Mouse (Mus musculus) gastrocnemius, adult 2 months (tissue): ENCODE measurements around the gene Rps28. TPM values are rescaled to one million over a fixed set of nuclear protein-coding genes. Genes with fewer than 3 reads are reported as not detected.

Experiments
- DNase-seq: peaks from one replicate; pipeline ENCODE4 v3.0.0; 2022
- H3K27ac ChIP-seq: fragments of 200-600 bp; 2 replicates; pipeline ENCODE4 v1.8.1; 2022; ENCODE audit warnings: mild to moderate bottlenecking
- H3K4me3 ChIP-seq: fragments of 200-600 bp; 2 replicates; pipeline ENCODE4 v1.8.1; 2022; ENCODE audit warnings: mild to moderate bottlenecking, moderate library complexity
- CTCF ChIP-seq: fragments of 200-600 bp; IDR thresholded peaks from 2 replicates; pipeline ENCODE4 v1.8.1; 2022; ENCODE audit warnings: antibody characterized with exemption, mild to moderate bottlenecking, moderate library complexity
- intact Hi-C: fragments of 180-260 bp; cut with DNase I; formaldehyde crosslinking; loops from one replicate; pipeline ENCODE4 v1.15.1; 2025
- total RNA-seq, 2 experiments: library from RNA; stranded (reverse); gene quantifications; 2 replicates each; pipeline ENCODE4 v1.2.3; 2021

The Rps28 gene
- total RNA-seq, 2 experiments from 2014 or later: 541 to 640 TPM

DNA sequence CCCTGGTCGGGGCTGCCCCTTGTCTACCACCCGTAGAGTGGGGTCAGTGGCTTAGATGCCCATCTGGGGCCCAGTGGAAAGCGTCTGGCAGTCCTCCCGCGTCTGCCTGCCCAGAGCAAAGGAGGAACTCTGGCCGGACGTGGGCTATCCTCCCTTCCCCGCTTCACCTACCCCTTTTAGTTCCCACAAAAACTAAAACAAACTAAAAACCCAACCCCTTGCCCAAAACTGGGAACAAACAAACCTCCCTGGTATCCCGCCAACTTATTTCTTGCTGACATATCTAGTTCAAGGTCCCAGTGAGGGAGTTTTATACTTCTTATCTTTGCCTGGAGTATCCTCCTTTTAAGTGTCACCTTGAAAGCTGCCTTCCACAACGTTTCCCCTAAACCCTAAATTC is 16.2 kb downstream of the Rps28 start:
- intact Hi-C loops: no loop called here
- no peak for TF ChIP-seq CTCF
- Histone ChIP-seq H3K27ac (no peak overlapping the region), H3K4me3 (no peak overlapping the region)
- DNase-seq: no peak

DNA sequence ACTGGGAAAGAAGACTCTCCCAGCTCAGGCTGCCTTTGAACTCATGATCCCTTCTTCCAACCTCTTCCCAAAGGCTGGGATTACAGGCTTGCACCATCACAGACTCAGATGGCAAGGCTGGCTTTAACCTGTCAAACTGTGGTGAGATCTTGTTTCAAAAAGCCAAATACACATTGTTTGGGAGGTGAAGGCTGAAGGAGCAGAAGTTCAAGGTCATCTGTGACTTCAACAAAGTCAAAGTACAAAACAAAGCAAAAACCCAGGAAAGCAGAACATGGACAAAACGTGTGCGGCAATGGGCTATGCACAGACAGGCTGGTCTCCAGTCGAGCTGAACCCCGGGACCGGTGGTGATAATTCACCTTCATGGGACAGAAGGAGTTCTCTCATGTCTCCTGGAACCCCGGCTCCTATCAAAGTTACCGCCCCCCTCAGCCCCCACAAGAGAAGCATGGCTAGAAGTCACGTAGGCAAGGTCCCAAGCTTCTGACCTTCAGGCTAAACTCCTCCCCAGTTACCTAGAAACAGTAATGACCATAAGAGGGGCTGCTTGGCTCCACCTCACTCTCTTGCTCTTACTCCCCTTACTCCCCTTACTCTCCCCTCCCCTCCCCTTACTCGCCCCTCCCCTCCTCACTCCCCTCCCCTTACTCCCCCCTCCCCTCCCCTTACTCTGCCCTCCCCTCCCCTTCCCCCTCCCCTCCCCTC is 17.0 kb downstream of the Rps28 start:
- Histone ChIP-seq H3K27ac (no peak overlapping the region), H3K4me3 (no peak overlapping the region)
- intact Hi-C loops: no loop called here
- TF ChIP-seq CTCF: no peak
- no peak for DNase-seq

DNA sequence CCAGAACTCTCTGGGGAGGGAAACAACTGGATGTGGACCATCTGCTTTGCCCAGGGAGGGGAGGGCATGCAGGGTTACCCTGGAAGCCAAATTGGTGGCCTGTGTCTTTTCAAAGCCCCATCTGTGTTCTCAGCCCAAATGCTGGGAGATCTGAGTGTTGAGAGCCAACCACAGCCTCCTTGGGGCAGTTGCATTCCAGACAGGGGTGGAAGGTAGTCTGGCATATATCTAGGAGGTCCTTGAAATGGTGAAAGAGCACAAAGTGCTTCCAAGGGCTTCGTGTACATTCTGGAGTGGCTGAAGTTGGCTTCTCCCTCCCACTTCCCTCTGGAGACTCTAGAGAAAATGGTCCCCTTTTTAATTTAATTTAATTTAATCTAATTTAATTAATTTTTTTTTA is 19.6 kb downstream of the Rps28 start:
- H3K4me3 ChIP-seq: no peak overlapping the region
- no peak for DNase-seq
- TF ChIP-seq CTCF: no peak
- H3K27ac ChIP-seq: no peak overlapping the region
- intact Hi-C loops: loop anchor here (5.0 kb wide), 1 partner anchor 77 kb away; no protein-coding TSS in a partner anchor

DNA sequence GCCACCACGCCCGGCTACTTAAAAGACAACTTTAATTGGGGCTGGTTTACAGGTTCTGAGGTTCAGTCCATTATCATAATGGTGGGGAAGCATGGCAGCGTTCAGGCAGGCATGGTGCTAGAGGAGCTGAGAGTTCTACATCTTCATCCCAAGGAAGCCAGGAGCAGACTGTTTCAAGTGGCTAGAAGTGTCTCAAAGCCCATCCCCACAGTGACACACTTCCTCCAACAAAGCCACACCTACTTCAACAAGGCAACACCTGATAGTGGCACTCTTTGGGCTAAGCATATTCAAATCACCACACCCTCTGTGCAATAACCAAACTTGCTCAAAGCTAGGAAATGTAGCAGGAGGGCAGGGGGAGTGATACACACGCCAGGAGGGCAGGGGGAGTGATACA is 20.2 kb downstream of the Rps28 start:
- no peak for TF ChIP-seq CTCF
- intact Hi-C loops: loop anchor here (5.0 kb wide), 1 partner anchor 77 kb away; no protein-coding TSS in a partner anchor
- Histone ChIP-seq H3K4me3 (no peak overlapping the region), H3K27ac (no peak overlapping the region)
- DNase-seq: no peak

DNA sequence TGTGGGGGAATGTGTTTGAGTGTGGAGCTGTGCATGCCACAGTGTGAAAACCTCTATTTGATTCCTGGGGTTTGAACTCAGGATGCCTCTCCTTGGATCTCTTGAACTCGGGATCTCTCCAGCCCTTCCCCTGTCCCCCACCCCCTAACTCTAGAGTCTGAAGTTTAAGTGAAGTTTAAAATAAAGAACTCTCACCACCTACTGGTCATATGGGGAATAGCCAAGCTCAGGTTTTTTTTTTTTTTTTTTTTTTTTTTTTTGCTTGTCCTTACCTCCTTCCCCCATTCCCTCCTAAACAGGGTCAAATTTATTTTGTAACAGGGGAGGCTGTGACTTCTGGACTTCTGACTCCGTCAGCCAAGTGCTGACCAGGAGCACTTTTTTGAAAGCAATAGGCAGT is 22.1 kb downstream of the Rps28 start:
- peak; percentile 60 for TF ChIP-seq CTCF
- intact Hi-C loops: loop anchor here (1.0 to 5.0 kb wide), 2 partner anchors 56 to 75 kb away; no protein-coding TSS in a partner anchor
- Histone ChIP-seq H3K27ac (no peak overlapping the region), H3K4me3 (no peak overlapping the region)
- DNase-seq: no peak

DNA sequence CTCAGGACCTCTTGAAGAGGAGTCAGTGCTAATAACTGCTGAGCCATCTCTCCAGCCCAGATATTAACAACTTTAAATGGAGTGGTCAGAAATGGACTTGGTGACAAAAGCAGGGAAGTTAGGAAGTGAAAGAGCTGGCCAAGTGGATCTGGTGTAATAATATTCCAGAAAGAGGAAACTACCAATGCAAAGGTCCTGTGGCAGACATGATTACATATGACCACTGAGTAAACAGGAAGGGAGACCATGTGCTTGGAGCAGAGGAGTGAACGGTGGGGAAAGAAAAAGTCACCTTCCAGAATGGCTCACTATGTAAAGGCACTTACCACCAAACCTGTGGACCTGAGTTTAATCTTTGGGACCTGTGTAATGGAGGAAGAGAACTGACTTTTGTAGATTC is 25.1 kb downstream of the Rps28 start:
- no peak for TF ChIP-seq CTCF
- no peak overlapping the region for H3K27ac ChIP-seq
- DNase-seq: no peak
- intact Hi-C loops: no loop called here
- no peak overlapping the region for H3K4me3 ChIP-seq

DNA sequence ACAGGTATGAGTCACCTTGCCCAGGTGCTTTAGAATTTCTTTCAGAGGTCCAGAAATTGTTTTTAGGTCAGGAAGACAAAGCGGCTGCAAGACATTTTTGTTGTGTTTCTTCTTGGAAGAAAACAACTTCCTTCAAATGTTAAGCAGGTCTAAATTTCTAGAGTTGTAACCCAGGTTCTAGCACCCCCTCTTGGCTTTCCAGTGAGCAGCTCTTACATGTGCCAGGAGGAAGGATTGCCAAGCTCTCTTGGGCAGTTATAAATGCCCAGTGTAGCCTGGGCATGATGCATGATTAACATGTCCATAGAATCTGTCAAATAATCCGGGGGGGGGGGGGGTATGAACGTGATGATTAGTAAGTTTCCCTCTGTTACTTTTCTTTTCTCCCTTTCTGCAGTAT is 26.1 kb downstream of the Rps28 start:
- no peak for DNase-seq
- Histone ChIP-seq H3K27ac (no peak overlapping the region), H3K4me3 (no peak overlapping the region)
- intact Hi-C loops: no loop called here
- TF ChIP-seq CTCF: peak; percentile 63

DNA sequence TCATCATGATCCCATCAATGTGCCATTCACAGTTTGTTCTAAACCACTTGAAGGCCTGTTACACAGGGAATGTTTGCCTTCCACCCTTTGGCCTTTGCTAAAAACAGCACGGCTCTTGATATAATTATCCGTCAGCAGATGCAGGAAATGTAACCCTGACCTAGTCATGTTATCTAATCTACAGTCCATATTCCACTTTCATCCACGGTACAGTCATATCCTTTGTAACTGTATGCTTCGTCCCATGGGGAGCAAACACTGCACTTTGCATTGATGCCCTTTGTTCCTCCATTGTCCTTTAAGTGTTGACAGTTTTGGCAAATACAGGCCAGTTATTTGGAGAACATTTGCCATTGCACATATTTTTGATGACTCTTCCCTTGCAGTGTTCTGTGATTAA is 35.6 kb downstream of the Rps28 start:
- TF ChIP-seq CTCF: no peak
- DNase-seq: no peak
- intact Hi-C loops: no loop called here
- Histone ChIP-seq H3K27ac (peak overlapping the region; percentile 77), H3K4me3 (no peak overlapping the region)

DNA sequence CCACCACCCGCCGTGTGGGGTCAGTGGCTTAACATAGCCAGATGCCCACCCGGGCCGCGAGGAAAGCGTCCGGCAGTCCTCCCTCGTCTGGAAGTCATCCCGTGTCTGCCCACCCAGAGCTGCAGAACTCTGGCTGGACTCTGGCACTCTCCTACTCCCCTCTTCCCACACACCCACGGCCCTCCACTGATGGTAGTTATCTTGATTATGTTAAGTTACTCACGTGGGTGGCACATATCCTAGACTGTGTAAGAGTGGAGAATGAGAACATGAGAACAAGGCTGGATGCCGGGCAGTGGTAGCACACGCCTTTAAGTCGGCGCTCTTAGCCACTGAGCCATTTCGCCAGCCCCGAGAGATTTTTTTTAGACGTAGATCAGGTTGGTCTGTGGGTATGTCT is 38.0 kb downstream of the Rps28 start:
- Histone ChIP-seq H3K4me3 (no peak overlapping the region), H3K27ac (no peak overlapping the region)
- DNase-seq: no peak
- intact Hi-C loops: no loop called here
- no peak for TF ChIP-seq CTCF

DNA sequence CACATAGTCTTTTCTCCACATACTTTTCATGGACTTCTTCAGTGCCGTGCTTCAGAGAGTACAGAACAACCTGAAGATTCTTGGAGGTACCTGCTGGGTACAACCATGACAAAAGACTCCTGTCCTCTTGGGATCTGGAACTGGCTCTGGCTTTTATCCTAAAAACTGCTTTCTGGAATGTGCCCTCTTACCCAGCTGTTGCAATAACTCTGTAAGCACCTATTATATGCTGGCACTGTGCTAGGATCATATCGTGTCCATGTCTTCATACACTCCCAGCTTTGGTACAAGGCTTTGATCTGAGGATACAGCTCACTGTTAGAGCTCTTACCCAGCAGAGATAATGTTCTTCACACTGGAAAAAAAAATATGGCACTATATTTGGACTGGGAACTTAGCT is 39.4 kb downstream of the Rps28 start:
- intact Hi-C loops: no loop called here
- no peak overlapping the region for H3K4me3 ChIP-seq
- no peak for DNase-seq
- TF ChIP-seq CTCF: no peak
- peak overlapping the region; percentile 29; the same call in 1 of the 2 replicates for H3K27ac ChIP-seq

DNA sequence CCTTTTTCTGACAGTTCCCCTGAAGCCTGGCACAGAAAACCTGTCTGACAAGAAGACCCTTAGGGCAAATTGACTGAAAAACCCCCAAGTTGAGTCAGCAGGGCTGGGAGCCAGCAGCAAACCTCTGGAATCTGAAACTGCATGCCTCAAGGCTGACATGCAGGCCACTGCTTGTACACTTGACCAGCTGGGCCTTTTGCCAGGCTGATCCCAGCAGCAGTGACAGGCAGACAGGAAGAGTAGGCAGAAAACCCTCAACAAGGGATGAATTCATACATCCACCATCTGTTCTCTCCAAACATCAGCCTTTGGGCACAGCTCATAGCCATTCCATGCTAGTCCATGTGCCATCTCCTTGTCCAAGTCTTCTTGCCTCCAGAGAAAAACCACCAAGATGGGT is 41.0 kb downstream of the Rps28 start:
- intact Hi-C loops: no loop called here
- H3K27ac ChIP-seq: peak overlapping the region; percentile 91
- peak; percentile 88 for DNase-seq
- H3K4me3 ChIP-seq: no peak overlapping the region
- TF ChIP-seq CTCF: no peak

DNA sequence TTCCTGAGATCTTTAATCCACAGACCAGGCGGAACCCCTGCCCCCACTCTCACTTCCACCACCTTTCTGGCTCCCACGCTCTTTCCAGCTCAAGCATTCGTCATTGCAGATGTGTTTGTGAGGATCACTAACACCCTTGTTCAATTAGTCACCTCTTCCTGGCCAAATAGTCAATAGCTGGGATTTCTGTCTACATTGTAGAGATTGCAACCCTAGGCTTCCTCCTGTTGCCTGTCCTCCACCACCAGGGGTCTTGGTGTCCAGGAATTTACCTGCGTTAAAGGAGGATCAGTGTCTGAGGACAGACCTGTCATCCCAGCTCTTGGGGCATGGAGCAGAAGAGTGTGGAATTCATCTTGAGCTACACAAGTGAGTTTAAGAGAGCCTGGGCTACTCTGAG is 42.3 kb downstream of the Rps28 start:
- Histone ChIP-seq H3K27ac (peak overlapping the region; percentile 91), H3K4me3 (peak overlapping the region; percentile 80)
- TF ChIP-seq CTCF: peak; percentile 8; the same call in 1 of the 2 replicates
- DNase-seq: no peak
- intact Hi-C loops: no loop called here

DNA sequence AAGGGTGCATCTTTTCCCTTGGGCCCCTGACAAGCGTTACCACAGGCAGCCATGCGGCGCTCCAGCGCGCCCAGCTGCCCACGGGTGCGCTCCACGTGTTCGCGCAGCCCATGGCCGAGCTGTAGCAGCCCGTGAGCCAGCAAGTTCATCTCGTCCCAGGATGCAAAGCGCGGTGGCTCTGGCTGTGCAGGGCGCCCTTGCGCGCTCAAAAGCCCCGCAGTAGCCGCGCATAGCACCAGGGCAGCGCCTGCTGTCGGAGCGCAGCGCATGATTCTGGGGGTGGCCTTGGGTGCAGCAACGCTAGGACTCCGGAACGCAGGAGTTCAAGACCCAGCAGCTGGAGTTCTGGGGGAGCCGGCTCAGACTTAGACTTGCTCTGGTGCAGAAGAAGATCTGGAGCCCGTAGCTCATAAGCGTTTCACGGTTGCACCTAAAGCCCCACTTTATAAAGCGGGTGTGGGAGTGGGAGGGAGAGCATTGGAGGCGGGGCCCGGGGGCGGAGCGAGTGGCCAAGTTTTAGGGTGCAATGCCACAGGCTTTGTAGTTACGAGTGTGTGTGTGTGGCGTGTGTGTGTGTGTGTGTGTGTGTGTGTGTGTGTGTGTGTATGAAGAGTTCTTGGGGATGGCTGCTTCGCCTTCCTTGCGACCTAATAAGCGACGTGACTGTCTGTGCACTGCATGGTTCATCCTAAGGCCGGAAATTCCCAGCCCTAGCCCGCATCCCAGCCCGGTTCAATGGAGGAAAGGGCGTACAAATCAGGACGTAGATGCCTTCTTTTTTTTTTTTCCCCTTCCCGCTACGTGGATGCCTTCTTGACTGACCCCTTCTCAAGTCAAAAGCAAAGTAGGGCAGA is 43.0 kb downstream of the Rps28 start, which contains the start of gene Angptl4:
Gene Angptl4, minus strand, starts transcription at position 707 of the 854 bp plus-strand sequence.
- Histone ChIP-seq H3K4me3 (peak within 1 kb of the TSS; percentile 80), H3K27ac (peak within 1 kb of the TSS; percentile 91)
- peak; percentile 84 for DNase-seq
- TF ChIP-seq CTCF: peak; percentile 6; the same call in 1 of the 2 replicates
- intact Hi-C loops: no loop called here
